Mouse (Mus musculus) gastrocnemius, postnatal 25 days (tissue): ENCODE results near the gene Eml6. TPM values are rescaled to one million over a fixed set of nuclear protein-coding genes. Genes with fewer than 3 reads are reported as not detected.
"Not testable (repeated sequence)": the region's sequence is repeated elsewhere in the genome, so short reads cannot be mapped to it uniquely, and the experiment has no call there.

Experiments used
- DNase-seq: peaks from one replicate; pipeline ENCODE4 v3.0.0; 2022
- long read RNA-seq, 2 experiments: library from polyadenylated mRNA; stranded (forward); transcript quantifications; one replicate each; pipeline ENCODE4 v2.0.0; 2021
- total RNA-seq, 2 experiments: library from RNA; stranded (reverse); gene quantifications; 1 replicate in 1 of 2; 2 replicates in 1 of 2; pipeline ENCODE4 v1.2.3; 2021

Eml6 gene
- total RNA-seq = under 1 TPM; 0.40 to 0.87 TPM
- long read RNA-seq, experiment 1 = 0 reads
- long read RNA-seq, experiment 2, partial matches to known transcripts = 0 of 2 reads
- long read RNA-seq, experiment 2, other reads (novel, unspliced or antisense) = 2 of 2 reads

GRCm38 (mm10) chr11:30025835-30026472 is at the start of gene Eml6:
Gene Eml6, minus strand, starts transcription at chr11:30026033.
- peak; percentile 97 for DNase-seq

- DNase-seq = no peak
Measured at GRCm38 (mm10) chr11:30057299-30057698, 31.5 kb upstream of the Eml6 start.

- no peak for DNase-seq
Measured at GRCm38 (mm10) chr11:30025144-30025543, 689 bp downstream of the Eml6 start.

DNA sequence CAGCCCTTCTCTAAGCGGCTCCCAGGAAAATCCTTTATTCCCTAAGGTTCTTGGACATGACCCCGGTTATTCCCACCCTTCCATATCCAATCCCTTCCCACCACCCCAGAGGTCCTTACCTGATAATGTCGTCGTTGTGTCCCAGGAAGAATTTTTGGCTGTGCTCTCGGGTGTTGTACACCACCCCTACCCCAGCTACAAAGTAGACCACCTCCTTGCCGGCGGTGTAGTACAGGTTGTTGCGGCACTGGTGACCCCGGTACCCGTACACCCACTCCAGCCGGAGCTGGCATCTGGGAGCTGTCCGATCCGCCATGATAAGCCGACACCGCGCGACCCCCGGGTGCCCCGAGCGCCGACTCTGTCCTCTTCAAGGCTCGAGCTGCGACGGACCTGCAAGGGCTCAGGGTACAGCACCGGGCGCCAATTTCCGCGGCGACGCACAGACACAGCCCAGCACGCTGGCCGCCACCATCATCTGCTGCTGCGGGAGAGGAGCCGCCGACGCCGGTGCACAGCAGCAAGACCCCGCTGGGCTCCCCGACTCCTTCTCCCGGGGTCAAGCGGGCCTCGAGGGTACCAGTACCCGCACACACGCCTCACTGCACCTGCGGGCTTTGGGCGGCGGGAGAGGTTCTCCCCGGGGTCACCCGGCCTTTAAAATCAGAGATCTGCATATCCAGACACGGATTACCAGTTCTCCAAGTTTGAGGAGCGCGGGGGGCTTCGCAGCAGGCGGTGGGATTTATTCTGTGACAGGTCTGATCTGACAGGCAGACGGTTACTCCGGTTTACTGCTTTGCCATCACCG is 1.4 kb downstream of the Eml6 start:
- peak; percentile 10 for DNase-seq

GRCm38 (mm10) chr11:29986257-29986656 is 39.6 kb downstream of the Eml6 start:
- no peak for DNase-seq

DNA sequence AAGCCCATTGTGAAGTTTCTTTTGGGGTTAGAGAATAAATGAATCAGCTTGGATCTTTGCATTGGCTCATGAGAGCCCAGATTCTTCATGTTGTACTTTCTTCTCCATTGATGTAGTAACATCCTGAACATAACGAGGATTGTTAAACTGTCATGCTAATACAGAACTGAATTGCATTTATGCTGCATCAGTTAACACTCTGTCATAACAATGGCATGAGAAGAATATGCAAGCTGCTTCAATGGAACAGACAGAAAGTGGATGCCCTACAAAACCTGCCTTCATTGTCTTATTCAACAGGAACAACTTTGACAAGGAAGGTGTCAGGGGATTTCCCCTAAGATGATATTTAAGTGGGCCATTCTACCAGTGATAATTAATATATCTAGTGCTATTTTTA is 57.0 kb downstream of the Eml6 start:
- DNase-seq = no peak

GRCm38 (mm10) chr11:29959366-29959765 is 66.5 kb downstream of the Eml6 start:
- no peak for DNase-seq

DNA sequence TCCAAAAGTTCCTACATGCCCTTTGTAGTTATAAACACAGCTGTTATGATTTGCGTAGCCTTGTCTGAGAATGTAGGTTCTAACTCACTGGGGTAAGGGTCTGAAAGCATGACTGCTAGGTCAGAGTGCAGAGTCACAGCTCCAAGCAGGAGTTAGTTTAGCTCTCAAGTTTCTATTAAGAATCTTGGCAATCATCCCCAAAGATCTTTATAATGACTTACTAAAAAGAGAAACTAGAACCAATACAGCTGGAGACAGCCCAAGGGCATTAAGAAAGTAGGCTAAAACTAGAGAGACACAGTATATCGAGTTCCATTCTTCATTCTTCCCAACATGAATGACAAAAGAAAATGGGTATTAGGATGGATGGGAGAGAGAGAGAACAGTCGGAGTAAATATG is 81.2 kb downstream of the Eml6 start:
- no peak for DNase-seq

DNA sequence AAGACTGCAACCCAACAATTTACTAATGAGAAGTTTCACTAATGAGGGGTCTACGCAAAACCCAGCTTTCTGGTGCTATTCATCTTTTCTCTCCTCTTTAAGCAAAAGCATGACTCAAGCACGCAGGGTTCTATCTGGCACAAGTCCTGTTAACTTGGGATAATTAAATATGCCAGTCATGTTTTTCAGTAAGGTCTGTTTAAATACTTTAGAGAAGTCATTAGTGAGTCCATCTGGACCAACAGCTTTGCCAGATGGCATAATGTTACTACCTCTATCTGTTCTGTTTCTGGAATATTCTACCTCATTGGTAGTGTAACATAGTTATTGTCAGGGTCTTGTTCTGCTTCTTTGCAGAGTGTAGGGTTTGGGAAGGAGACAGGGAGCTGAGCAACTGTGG is 101.5 kb downstream of the Eml6 start:
- DNase-seq = no peak

- DNase-seq = no peak
Measured at GRCm38 (mm10) chr11:29923851-29924250, 102.0 kb downstream of the Eml6 start.

GRCm38 (mm10) chr11:29913180-29913579 is 112.7 kb downstream of the Eml6 start:
- DNase-seq = no peak

GRCm38 (mm10) chr11:29909330-29909729 is 116.5 kb downstream of the Eml6 start:
- DNase-seq = no peak

GRCm38 (mm10) chr11:29885160-29885559 is 140.7 kb downstream of the Eml6 start:
- no peak for DNase-seq

- DNase-seq = no peak
Measured at GRCm38 (mm10) chr11:29884355-29884754, 141.5 kb downstream of the Eml6 start.

GRCm38 (mm10) chr11:29883024-29883423 is 142.8 kb downstream of the Eml6 start:
- no peak for DNase-seq

DNA sequence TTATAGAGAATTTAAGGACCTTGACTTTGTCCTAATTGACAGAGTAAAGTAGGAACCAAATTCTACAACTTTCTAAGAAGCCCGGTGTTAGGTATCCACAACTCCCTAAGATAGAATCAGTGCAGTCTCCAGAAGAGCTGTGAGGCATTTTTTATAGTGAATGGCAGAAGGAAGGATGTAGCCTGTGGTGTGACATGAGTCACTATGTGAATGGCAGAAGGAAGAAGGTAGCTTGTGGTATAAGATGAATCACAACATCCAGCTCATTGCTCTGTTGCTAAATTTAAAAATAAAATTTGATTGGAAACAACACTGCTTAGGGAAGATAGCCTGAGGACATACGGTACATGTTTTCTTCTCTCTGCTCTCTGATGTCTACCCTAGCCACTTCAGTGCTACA is 146.2 kb downstream of the Eml6 start:
- no peak for DNase-seq

GRCm38 (mm10) chr11:29877981-29878380 is 147.9 kb downstream of the Eml6 start:
- no peak for DNase-seq

GRCm38 (mm10) chr11:29877280-29877679 is 148.6 kb downstream of the Eml6 start:
- DNase-seq = no peak

GRCm38 (mm10) chr11:29874781-29875180 is 151.1 kb downstream of the Eml6 start:
- not testable (repeated sequence) for DNase-seq

DNA sequence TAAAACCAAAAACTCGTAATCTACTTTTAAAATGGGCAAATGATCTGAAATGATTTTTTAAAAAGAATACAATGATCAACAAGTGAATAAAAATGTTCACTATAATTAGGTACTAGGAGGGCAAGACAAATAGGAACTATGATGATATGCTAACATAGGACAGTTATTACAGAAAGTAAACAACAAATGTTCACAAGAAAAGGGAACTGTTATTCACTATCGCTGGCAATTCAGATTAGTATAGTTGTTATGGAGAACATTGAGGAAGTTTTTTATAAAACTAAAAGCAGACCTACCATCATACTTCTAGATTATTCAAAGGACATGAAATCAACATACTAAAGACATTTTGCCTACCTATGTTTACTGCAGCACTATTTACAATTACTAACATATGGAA is 155.7 kb downstream of the Eml6 start:
- DNase-seq = no peak

- DNase-seq = no peak
Measured at GRCm38 (mm10) chr11:29864269-29864668, 161.6 kb downstream of the Eml6 start.

DNA sequence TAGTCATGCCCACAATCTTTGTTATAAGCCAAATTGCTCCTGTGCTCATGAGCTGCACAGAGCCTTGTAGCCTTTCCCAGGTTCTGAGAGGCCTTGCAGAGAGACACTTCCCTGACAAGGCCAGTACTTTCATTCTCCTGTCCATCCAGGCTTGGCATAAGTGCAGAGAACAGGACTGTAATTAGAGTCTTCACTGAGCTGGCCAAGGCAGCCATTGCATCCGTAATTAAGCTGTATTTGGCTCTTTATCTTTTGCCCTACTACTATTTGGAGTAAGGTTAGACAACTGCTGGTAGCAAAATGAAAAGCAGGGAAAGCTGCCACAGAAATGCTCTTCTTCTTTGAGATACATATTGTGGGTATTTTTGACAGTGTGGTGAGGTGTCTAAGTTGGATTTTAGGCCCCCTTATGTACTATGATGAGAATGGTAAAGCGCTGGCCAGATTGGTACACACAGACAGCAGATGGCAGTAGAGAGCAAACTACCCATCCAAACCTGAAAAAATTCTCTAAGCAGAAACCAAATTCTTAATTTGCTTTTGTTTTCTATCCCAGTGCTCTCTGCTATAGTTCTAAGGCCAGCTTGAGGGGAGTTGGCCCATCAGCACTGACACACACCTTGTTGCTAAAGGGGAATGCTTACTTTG is 164.0 kb downstream of the Eml6 start:
- no peak for DNase-seq

- no peak for DNase-seq
Measured at GRCm38 (mm10) chr11:29861040-29861439, 164.8 kb downstream of the Eml6 start.
